Mouse (Mus musculus) heart, postnatal 0 days (tissue): ENCODE results near the gene Ankrd33. TPM values are rescaled to one million over a fixed set of nuclear protein-coding genes. Genes with fewer than 3 reads are reported as not detected.
A peak's percentile ranks its signal among the peaks of the same experiment; 100 is the strongest.

Experiments used
- ATAC-seq: fragments of 200-750 bp; cut with Nextera tagmentation; 2 replicates; pipeline ENCODE4 v1.8.0; 2017; ENCODE audit warnings: low read depth, moderate number of reproducible peaks, moderate library complexity; ENCODE audit not compliant: insufficient read depth
- DNase-seq: peaks from one replicate; pipeline ENCODE4 v3.0.0-alpha.2; 2016; ENCODE audit warnings: low spot score
- H3K27ac ChIP-seq: fragments of 300-500 bp; sonication (generic); 2 replicates; pipeline ENCODE4 v1.5.1; 2014; ENCODE audit warnings: low read depth, mild to moderate bottlenecking
- H3K27me3 ChIP-seq: fragments of 300-500 bp; sonication (generic); 2 replicates; pipeline ENCODE4 v1.6.1; 2014; ENCODE audit warnings: low read length, mixed read lengths; ENCODE audit not compliant: control insufficient read depth, insufficient read depth
- H3K36me3 ChIP-seq: fragments of 300-500 bp; sonication (generic); replicated peaks from 2 replicates; pipeline ENCODE4 v1.6.1; 2014; ENCODE audit warnings: low read length, mixed read lengths; ENCODE audit not compliant: control insufficient read depth, insufficient read depth
- H3K4me1 ChIP-seq: fragments of 300-500 bp; sonication (generic); 2 replicates; pipeline ENCODE4 v1.6.1; 2014; ENCODE audit warnings: antibody characterized with exemption; ENCODE audit not compliant: control insufficient read depth, insufficient read depth
- H3K4me2 ChIP-seq: fragments of 300-500 bp; sonication (generic); 2 replicates; pipeline ENCODE4 v1.6.1; 2014; ENCODE audit warnings: low read depth, mild to moderate bottlenecking, low read length, moderate library complexity
- H3K4me3 ChIP-seq: fragments of 300-500 bp; sonication (generic); 2 replicates; pipeline ENCODE4 v1.5.1; 2014; ENCODE audit warnings: low read depth, low read length
- H3K9ac ChIP-seq: fragments of 300-500 bp; sonication (generic); replicated peaks from 2 replicates; pipeline ENCODE4 v1.6.1; 2014; ENCODE audit warnings: low read depth, low read length, mixed read lengths
- H3K9me3 ChIP-seq: fragments of 300-500 bp; sonication (generic); replicated peaks from 2 replicates; pipeline ENCODE4 v1.6.1; 2016; ENCODE audit warnings: low read length; ENCODE audit not compliant: control insufficient read depth
- CTCF ChIP-seq: IDR thresholded peaks from 2 replicates; pipeline ENCODE4 v1.5.1; 2016; ENCODE audit warnings: antibody characterized with exemption, control low read depth, low read depth
- EP300 ChIP-seq: IDR thresholded peaks from 2 replicates; pipeline ENCODE4 v1.6.1; 2016; ENCODE audit warnings: antibody characterized with exemption, low read depth
- WGBS: fragments of 180-500 bp; shearing (Covaris S2); extraction: QIAGEN DNeasy Blood & Tissue Kit; methylation state at CpG from one replicate; pipeline ENCODE4 v1.1.7; 2014; 5-methylcytosine and 5-hydroxymethylcytosine counted together
- polyA plus RNA-seq: library from polyadenylated mRNA; unstranded; fragments of >200 nt; fragmentation: Nextera tagmentation; extraction: Ambion mirVana; gene quantifications from 2 replicates; pipeline ENCODE4 v1.2.1, GENCODE M21; 2015
- total RNA-seq: library from RNA; depleted of rRNA; stranded (reverse); fragments of >200 nt; gene quantifications from 2 replicates; pipeline ENCODE4 v1.2.3, GENCODE M21; 2014; ENCODE audit warnings: low replicate concordance

The Ankrd33 gene
- total and polyA plus RNA-seq, 2 experiments from 2014 or later, result not detected

- no peaks in the 10 kb centered on the region for H3K9me3 ChIP-seq
- ATAC-seq (peak; percentile 10; the same call in 1 of the 2 replicates), DNase-seq (no peak)
- H3K9ac ChIP-seq, result peak overlapping the region; percentile 38; the same call in 1 of the 2 replicates
- TF ChIP-seq CTCF (no peak), EP300 (no peak)
- H3K27me3 ChIP-seq, result no peaks in the 10 kb centered on the region
- H3K4me2 ChIP-seq, result no peak overlapping the region
- H3K36me3 ChIP-seq, result no peaks in the 10 kb centered on the region
- 14% methylated on average over 12 of the region's 12 CpGs for WGBS
- peaks cover 34% of the 10 kb centered on the region for H3K4me1 ChIP-seq
- no peak overlapping the region for H3K4me3 ChIP-seq
- H3K27ac ChIP-seq, result peak overlapping the region; percentile 34; the same call in 1 of the 2 replicates
Measured at GRCm38 (mm10) chr15:101139885-101140284, 24.3 kb downstream of the Ankrd33 start.

- Histone ChIP-seq H3K4me3 (no peak overlapping the region), H3K9ac (no peak overlapping the region), H3K27me3 (no peaks in the 10 kb centered on the region), H3K36me3 (no peaks in the 10 kb centered on the region), H3K4me2 (no peak overlapping the region), H3K9me3 (no peaks in the 10 kb centered on the region), H3K4me1 (peaks cover 35% of the 10 kb centered on the region), H3K27ac (no peak overlapping the region)
- DNase-seq (no peak), ATAC-seq (no peak)
- TF ChIP-seq EP300, result no peak
- no peak for TF ChIP-seq CTCF
- 31% methylated on average over 6 of the region's 6 CpGs for WGBS
Measured at GRCm38 (mm10) chr15:101140587-101140986, 25.0 kb downstream of the Ankrd33 start.

- Histone ChIP-seq H3K36me3 (no peaks in the 10 kb centered on the region), H3K4me3 (no peak overlapping the region), H3K4me2 (no peak overlapping the region), H3K4me1 (peaks cover 41% of the 10 kb centered on the region), H3K27me3 (no peaks in the 10 kb centered on the region), H3K9ac (no peak overlapping the region), H3K27ac (no peak overlapping the region), H3K9me3 (no peaks in the 10 kb centered on the region)
- TF ChIP-seq CTCF, result no peak
- no peak for TF ChIP-seq EP300
- DNase-seq, result no peak
- WGBS, result 15% methylated on average over 12 of the region's 14 CpGs
- peak; percentile 43 for ATAC-seq
Measured at GRCm38 (mm10) chr15:101141061-101141541, 25.5 kb downstream of the Ankrd33 start.

- Histone ChIP-seq H3K4me2 (no peak overlapping the region), H3K4me3 (no peak overlapping the region), H3K36me3 (no peaks in the 10 kb centered on the region), H3K27ac (no peak overlapping the region), H3K9me3 (no peaks in the 10 kb centered on the region), H3K27me3 (no peaks in the 10 kb centered on the region), H3K9ac (no peak overlapping the region), H3K4me1 (peaks cover 55% of the 10 kb centered on the region)
- no peak for DNase-seq
- no peak for TF ChIP-seq CTCF
- TF ChIP-seq EP300, result no peak
- ATAC-seq, result no peak
- 53% methylated on average over 8 of the region's 8 CpGs for WGBS
Measured at GRCm38 (mm10) chr15:101142672-101143071, 27.1 kb downstream of the Ankrd33 start.

- 21% methylated on average over 8 of the region's 8 CpGs for WGBS
Measured at GRCm38 (mm10) chr15:101143494-101143893, 27.9 kb downstream of the Ankrd33 start.

GRCm38 (mm10) chr15:101144176-101144575 is 28.6 kb downstream of the Ankrd33 start:
- Histone ChIP-seq H3K4me3 (no peak overlapping the region), H3K27ac (no peak overlapping the region), H3K36me3 (no peaks in the 10 kb centered on the region), H3K9ac (no peak overlapping the region), H3K4me1 (peaks cover 60% of the 10 kb centered on the region), H3K9me3 (no peaks in the 10 kb centered on the region), H3K27me3 (no peaks in the 10 kb centered on the region), H3K4me2 (no peak overlapping the region)
- TF ChIP-seq CTCF (no peak), EP300 (no peak)
- no peak for ATAC-seq
- 86% methylated on average over 5 of the region's 5 CpGs for WGBS
- no peak for DNase-seq

More at GRCm38 (mm10) chr15:101143494-101143893, 27.9 kb downstream of the Ankrd33 start:
- peaks cover 62% of the 10 kb centered on the region for H3K4me1 ChIP-seq
- peak overlapping the region; percentile 37; the same call in 1 of the 2 replicates for H3K27ac ChIP-seq
- H3K27me3 ChIP-seq, result no peaks in the 10 kb centered on the region
- no peak overlapping the region for H3K4me3 ChIP-seq
- no peak overlapping the region for H3K9ac ChIP-seq
- DNase-seq, result no peak
- no peaks in the 10 kb centered on the region for H3K9me3 ChIP-seq
- no peaks in the 10 kb centered on the region for H3K36me3 ChIP-seq
- ATAC-seq, result peak; percentile 29; the same call in 1 of the 2 replicates
- no peak for TF ChIP-seq EP300
- TF ChIP-seq CTCF, result no peak
- 0 out of 2 replicates have a peak overlapping the region, but pooled peaks have one; percentile 7 for H3K4me2 ChIP-seq
